Mouse (Mus musculus) heart, postnatal 0 days (tissue): ENCODE measurements around the gene Cnih3. TPM values are rescaled to one million over a fixed set of nuclear protein-coding genes. Genes with fewer than 3 reads are reported as not detected.

Experiments used
- ATAC-seq: fragments of 200-750 bp; cut with Nextera tagmentation; 2 replicates; pipeline ENCODE4 v1.8.0; 2017; ENCODE audit warnings: low read depth, moderate number of reproducible peaks, moderate library complexity; ENCODE audit not compliant: insufficient read depth
- DNase-seq: peaks from one replicate; pipeline ENCODE4 v3.0.0-alpha.2; 2016; ENCODE audit warnings: low spot score
- H3K27ac ChIP-seq: fragments of 300-500 bp; sonication (generic); 2 replicates; pipeline ENCODE4 v1.5.1; 2014; ENCODE audit warnings: low read depth, mild to moderate bottlenecking
- H3K27me3 ChIP-seq: fragments of 300-500 bp; sonication (generic); 2 replicates; pipeline ENCODE4 v1.6.1; 2014; ENCODE audit warnings: low read length, mixed read lengths; ENCODE audit not compliant: control insufficient read depth, insufficient read depth
- H3K36me3 ChIP-seq: fragments of 300-500 bp; sonication (generic); replicated peaks from 2 replicates; pipeline ENCODE4 v1.6.1; 2014; ENCODE audit warnings: low read length, mixed read lengths; ENCODE audit not compliant: control insufficient read depth, insufficient read depth
- H3K4me1 ChIP-seq: fragments of 300-500 bp; sonication (generic); 2 replicates; pipeline ENCODE4 v1.6.1; 2014; ENCODE audit warnings: antibody characterized with exemption; ENCODE audit not compliant: control insufficient read depth, insufficient read depth
- H3K4me2 ChIP-seq: fragments of 300-500 bp; sonication (generic); 2 replicates; pipeline ENCODE4 v1.6.1; 2014; ENCODE audit warnings: low read depth, mild to moderate bottlenecking, low read length, moderate library complexity
- H3K4me3 ChIP-seq: fragments of 300-500 bp; sonication (generic); 2 replicates; pipeline ENCODE4 v1.5.1; 2014; ENCODE audit warnings: low read depth, low read length
- H3K9ac ChIP-seq: fragments of 300-500 bp; sonication (generic); replicated peaks from 2 replicates; pipeline ENCODE4 v1.6.1; 2014; ENCODE audit warnings: low read depth, low read length, mixed read lengths
- H3K9me3 ChIP-seq: fragments of 300-500 bp; sonication (generic); replicated peaks from 2 replicates; pipeline ENCODE4 v1.6.1; 2016; ENCODE audit warnings: low read length; ENCODE audit not compliant: control insufficient read depth
- CTCF ChIP-seq: IDR thresholded peaks from 2 replicates; pipeline ENCODE4 v1.5.1; 2016; ENCODE audit warnings: antibody characterized with exemption, control low read depth, low read depth
- EP300 ChIP-seq: IDR thresholded peaks from 2 replicates; pipeline ENCODE4 v1.6.1; 2016; ENCODE audit warnings: antibody characterized with exemption, low read depth
- WGBS: fragments of 180-500 bp; shearing (Covaris S2); extraction: QIAGEN DNeasy Blood & Tissue Kit; methylation state at CpG from one replicate; pipeline ENCODE4 v1.1.7; 2014; 5-methylcytosine and 5-hydroxymethylcytosine counted together
- polyA plus RNA-seq: library from polyadenylated mRNA; unstranded; fragments of >200 nt; fragmentation: Nextera tagmentation; extraction: Ambion mirVana; gene quantifications from 2 replicates; pipeline ENCODE4 v1.2.1, GENCODE M21; 2015
- total RNA-seq: library from RNA; depleted of rRNA; stranded (reverse); fragments of >200 nt; gene quantifications from 2 replicates; pipeline ENCODE4 v1.2.3, GENCODE M21; 2014; ENCODE audit warnings: low replicate concordance

Cnih3 gene
- total and polyA plus RNA-seq, 2 experiments from 2014 or later, result not detected

GRCm38 (mm10) chr1:181459431-181460105 lies 107.1 kb downstream of the Cnih3 start:
- WGBS, result 71% methylated on average over 7 of the region's 7 CpGs
- H3K27me3 ChIP-seq, result no peaks in the 10 kb centered on the region
- no peaks in the 10 kb centered on the region for H3K36me3 ChIP-seq
- ATAC-seq, result no peak
- no peaks in the 10 kb centered on the region; the same call in 1 of the 2 replicates for H3K4me1 ChIP-seq
- H3K4me3 ChIP-seq, result no peak overlapping the region
- H3K9ac ChIP-seq, result no peak overlapping the region
- H3K27ac ChIP-seq, result no peak overlapping the region
- no peak for DNase-seq
- H3K9me3 ChIP-seq, result no peaks in the 10 kb centered on the region
- H3K4me2 ChIP-seq, result no peak overlapping the region
- TF ChIP-seq CTCF (no peak), EP300 (no peak)

- 69% methylated on average over 2 of the region's 2 CpGs for WGBS
- Histone ChIP-seq H3K4me2 (no peak overlapping the region), H3K4me3 (no peak overlapping the region), H3K36me3 (no peaks in the 10 kb centered on the region), H3K27me3 (no peaks in the 10 kb centered on the region), H3K9ac (no peak overlapping the region), H3K27ac (no peak overlapping the region), H3K9me3 (no peaks in the 10 kb centered on the region), H3K4me1 (no peaks in the 10 kb centered on the region; the same call in 1 of the 2 replicates)
- ATAC-seq, result no peak
- no peak for TF ChIP-seq CTCF
- no peak for TF ChIP-seq EP300
- no peak for DNase-seq
Observed at GRCm38 (mm10) chr1:181460283-181460682, 107.9 kb downstream of the Cnih3 start.

- no peak overlapping the region for H3K27ac ChIP-seq
- DNase-seq (no peak), ATAC-seq (no peak)
- H3K27me3 ChIP-seq, result no peaks in the 10 kb centered on the region
- WGBS, result 85% methylated on average over 8 of the region's 8 CpGs
- H3K36me3 ChIP-seq, result no peaks in the 10 kb centered on the region
- TF ChIP-seq EP300, result no peak
- TF ChIP-seq CTCF, result no peak
- no peak overlapping the region for H3K4me2 ChIP-seq
- no peak overlapping the region for H3K4me3 ChIP-seq
- no peaks in the 10 kb centered on the region for H3K9me3 ChIP-seq
- no peak overlapping the region for H3K9ac ChIP-seq
- H3K4me1 ChIP-seq, result peaks cover 4% of the 10 kb centered on the region; the same call in 1 of the 2 replicates
Observed at GRCm38 (mm10) chr1:181461484-181461883, 109.1 kb downstream of the Cnih3 start.

- Histone ChIP-seq H3K4me1 (peaks cover 12% of the 10 kb centered on the region), H3K4me3 (no peak overlapping the region), H3K4me2 (no peak overlapping the region), H3K27me3 (no peaks in the 10 kb centered on the region), H3K27ac (no peak overlapping the region), H3K36me3 (no peaks in the 10 kb centered on the region), H3K9me3 (no peaks in the 10 kb centered on the region), H3K9ac (no peak overlapping the region)
- TF ChIP-seq EP300 (no peak), CTCF (no peak)
- no peak for ATAC-seq
- DNase-seq, result no peak
- WGBS, result 58% methylated on average over 8 of the region's 8 CpGs
Observed at GRCm38 (mm10) chr1:181462051-181462905, 109.8 kb downstream of the Cnih3 start.

GRCm38 (mm10) chr1:181462906-181463179 lies 110.4 kb downstream of the Cnih3 start:
- TF ChIP-seq EP300 (no peak), CTCF (no peak)
- Histone ChIP-seq H3K9me3 (no peaks in the 10 kb centered on the region), H3K36me3 (no peaks in the 10 kb centered on the region), H3K27me3 (no peaks in the 10 kb centered on the region), H3K4me3 (no peak overlapping the region), H3K9ac (no peak overlapping the region), H3K4me2 (no peak overlapping the region), H3K4me1 (peaks cover 16% of the 10 kb centered on the region), H3K27ac (no peak overlapping the region)
- ATAC-seq (no peak), DNase-seq (no peak)
- 76% methylated on average over 6 of the region's 6 CpGs for WGBS
